Mouse (Mus musculus) erythroblast, embryonic 14.5 days (primary cell): ENCODE data around the gene Fam199x. TPM values are rescaled to one million over a fixed set of nuclear protein-coding genes. Genes with fewer than 3 reads are reported as not detected.

Experiments used
- H3K27me3 ChIP-seq: 2 replicates; pipeline ENCODE4 v1.6.1; 2012; ENCODE audit warnings: inconsistent platforms; ENCODE audit not compliant: control insufficient read depth
- H3K36me3 ChIP-seq: 2 replicates; pipeline ENCODE4 v1.6.1; 2012; ENCODE audit warnings: mild to moderate bottlenecking, inconsistent platforms; ENCODE audit not compliant: control insufficient read depth
- H3K4me1 ChIP-seq: 2 replicates; pipeline ENCODE4 v1.6.1; 2012; ENCODE audit warnings: inconsistent platforms; ENCODE audit not compliant: control insufficient read depth
- H3K4me3 ChIP-seq: replicated peaks from 2 replicates; pipeline ENCODE3; 2012; ENCODE audit warnings: moderate library complexity, mild to moderate bottlenecking, inconsistent platforms
- H3K9me3 ChIP-seq: 2 replicates; pipeline ENCODE4 v1.6.1; 2012; ENCODE audit warnings: low read length, inconsistent platforms, mixed read lengths; ENCODE audit not compliant: control insufficient read depth
- GATA1 ChIP-seq: IDR thresholded peaks from 2 replicates; pipeline ENCODE4 v1.6.1; 2012; ENCODE audit warnings: low read length, inconsistent platforms, mixed read lengths
- TAL1 ChIP-seq: IDR thresholded peaks from 3 replicates; pipeline ENCODE4 v1.6.1; 2012; ENCODE audit warnings: low read length, inconsistent platforms, mixed read lengths
- polyA plus RNA-seq: library from polyadenylated mRNA; stranded (reverse); fragments of >175 nt; gene quantifications from 2 replicates; pipeline ENCODE4 v1.2.3, GENCODE M21; 2012

The Fam199x gene
- under 0.01 TPM in 1 of 2 replicates, not detected in the other for polyA plus RNA-seq

DNA sequence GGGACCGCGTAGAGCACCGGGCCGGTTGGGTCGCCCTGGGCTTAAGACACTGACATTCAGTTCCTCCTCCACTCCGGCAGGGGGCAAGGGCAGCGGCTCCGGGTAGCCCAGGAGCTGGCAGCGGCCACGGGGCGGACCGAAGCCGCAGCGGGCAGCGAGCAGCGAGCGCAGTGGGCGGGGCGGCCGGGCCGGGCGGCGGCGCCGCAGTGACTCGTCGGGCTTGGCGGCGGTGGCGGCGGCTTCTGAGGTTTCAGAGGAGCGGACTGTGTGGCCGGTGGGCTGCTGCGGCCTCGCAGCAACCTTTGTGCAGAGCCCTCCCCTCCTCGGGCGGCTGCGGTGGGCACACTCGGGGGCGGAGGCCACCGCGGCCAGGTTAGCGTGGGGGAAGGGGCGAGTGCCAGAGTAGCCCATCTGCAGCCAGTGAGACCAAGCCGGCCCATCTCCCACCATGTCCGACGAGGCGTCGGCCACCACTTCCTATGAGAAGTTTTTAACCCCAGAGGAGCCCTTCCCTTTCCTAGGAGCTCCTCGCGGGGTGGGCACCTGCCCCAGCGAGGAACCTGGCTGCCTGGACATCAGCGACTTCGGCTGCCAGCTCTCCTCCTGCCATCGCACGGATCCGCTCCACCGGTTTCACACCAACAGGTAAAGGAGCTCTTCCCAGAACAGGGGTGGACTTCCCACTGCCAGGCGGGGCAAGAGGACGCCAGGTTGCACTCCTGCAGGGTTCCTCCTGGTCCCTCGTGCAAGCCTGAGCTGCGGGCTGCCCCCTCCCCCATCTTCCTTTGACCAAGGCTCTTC is at the start of gene Fam199x:
TSS of gene Fam199x (plus strand) at position 170 of the 801 bp plus-strand sequence.
- no peaks in the 10 kb centered on the region for H3K36me3 ChIP-seq
- peaks cover 15% of the 10 kb centered on the region for H3K4me1 ChIP-seq
- H3K27me3 ChIP-seq: peaks cover 11% of the 10 kb centered on the region
- TF ChIP-seq TAL1: no peak
- TF ChIP-seq GATA1: no peak
- no peaks in the 10 kb centered on the region; the same call in 1 of the 2 replicates for H3K9me3 ChIP-seq
- H3K4me3 ChIP-seq: peak within 1 kb of the TSS; percentile 75

GRCm38 (mm10) chrX:137015099-137015709 is 34.2 kb upstream of the Fam199x start:
- Histone ChIP-seq H3K36me3 (peaks cover 7% of the 10 kb centered on the region), H3K27me3 (no peaks in the 10 kb centered on the region)
- TF ChIP-seq TAL1 (no peak), GATA1 (no peak)

GRCm38 (mm10) chrX:137017668-137018067 is 31.7 kb upstream of the Fam199x start:
- Histone ChIP-seq H3K9me3 (no peaks in the 10 kb centered on the region), H3K27me3 (no peaks in the 10 kb centered on the region), H3K4me1 (no peaks in the 10 kb centered on the region), H3K4me3 (no peak overlapping the region), H3K36me3 (peaks cover 7% of the 10 kb centered on the region)
- no peak for TF ChIP-seq TAL1
- TF ChIP-seq GATA1: no peak

More at GRCm38 (mm10) chrX:137015099-137015709, 34.2 kb upstream of the Fam199x start:
- H3K4me1 ChIP-seq: no peaks in the 10 kb centered on the region
- no peak overlapping the region for H3K4me3 ChIP-seq
- no peaks in the 10 kb centered on the region for H3K9me3 ChIP-seq

- Histone ChIP-seq H3K36me3 (peaks cover 4% of the 10 kb centered on the region), H3K4me3 (no peak overlapping the region), H3K27me3 (no peaks in the 10 kb centered on the region), H3K9me3 (no peaks in the 10 kb centered on the region), H3K4me1 (no peaks in the 10 kb centered on the region)
- TF ChIP-seq TAL1: no peak
- no peak for TF ChIP-seq GATA1
These were observed 30.1 kb upstream of the Fam199x start for GRCm38 (mm10) chrX:137019310-137019709.

DNA sequence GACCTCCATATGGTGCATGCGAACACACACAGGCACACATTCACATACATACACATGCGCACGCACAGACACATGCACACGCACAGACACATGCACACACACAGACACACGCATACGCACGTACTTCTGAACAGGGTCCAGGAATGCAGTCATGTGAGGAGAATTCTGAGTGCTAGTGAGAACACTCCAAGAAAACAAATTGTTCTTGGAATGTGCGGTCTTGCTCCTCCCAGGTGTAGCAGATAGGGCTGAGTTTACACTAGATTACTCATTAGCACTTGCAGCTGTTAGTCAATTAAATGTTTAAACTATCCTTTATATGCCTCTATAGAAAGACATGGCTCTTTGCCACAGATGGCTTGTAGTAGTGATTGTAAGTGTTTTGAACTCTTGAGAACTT is 18.5 kb upstream of the Fam199x start:
- no peaks in the 10 kb centered on the region for H3K27me3 ChIP-seq
- H3K4me3 ChIP-seq: no peak overlapping the region
- peaks cover 7% of the 10 kb centered on the region for H3K36me3 ChIP-seq
- H3K9me3 ChIP-seq: no peaks in the 10 kb centered on the region
- TF ChIP-seq GATA1 (no peak), TAL1 (no peak)
- H3K4me1 ChIP-seq: no peaks in the 10 kb centered on the region; the same call in 1 of the 2 replicates

DNA sequence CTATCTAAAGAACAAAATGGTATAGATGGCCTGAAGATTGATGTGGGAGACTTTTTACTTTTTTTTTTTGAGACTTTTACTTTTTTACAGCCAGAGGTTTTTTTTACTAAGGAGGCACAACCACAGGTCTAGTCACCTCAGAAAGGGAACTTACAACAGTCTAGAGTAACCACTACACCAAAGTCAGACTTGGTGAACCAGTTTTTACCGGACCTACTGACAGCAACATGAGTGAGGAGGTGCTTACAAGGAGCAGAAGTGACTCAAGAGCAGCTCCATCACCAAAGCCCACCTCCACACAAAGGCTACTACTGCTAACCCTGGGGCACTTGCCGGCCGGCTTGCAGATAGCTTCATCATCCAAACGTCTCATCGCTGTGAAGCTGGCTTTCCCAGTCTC is 17.7 kb upstream of the Fam199x start:
- no peak overlapping the region for H3K4me3 ChIP-seq
- TF ChIP-seq TAL1 (no peak), GATA1 (no peak)

DNA sequence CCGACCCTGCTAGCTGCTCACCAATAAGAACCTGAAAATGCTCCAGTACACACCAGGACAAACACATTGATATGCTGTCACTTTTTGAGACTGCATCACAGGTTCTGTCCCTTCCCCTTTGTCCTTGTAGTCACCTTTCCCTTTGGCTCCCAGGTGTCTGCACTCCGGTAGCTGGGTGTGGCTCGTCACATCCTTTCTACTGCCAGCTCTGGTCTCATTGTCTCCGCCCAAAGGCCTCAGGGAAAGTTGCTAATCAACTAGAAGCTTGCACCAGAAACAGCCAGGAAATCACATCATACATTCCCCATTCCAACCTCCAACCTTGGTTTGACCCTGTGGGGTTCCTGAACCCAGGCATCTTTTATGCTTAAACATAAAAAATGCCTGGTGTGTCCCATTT is 15.1 kb upstream of the Fam199x start:
- H3K27me3 ChIP-seq: no peaks in the 10 kb centered on the region
- no peak overlapping the region for H3K4me3 ChIP-seq
- peaks cover 5% of the 10 kb centered on the region for H3K4me1 ChIP-seq
- TF ChIP-seq GATA1 (no peak), TAL1 (no peak)
- no peaks in the 10 kb centered on the region for H3K9me3 ChIP-seq
- H3K36me3 ChIP-seq: peaks cover 7% of the 10 kb centered on the region

More for the DNA sequence above, 17.7 kb upstream of the Fam199x start:
- Histone ChIP-seq H3K4me1 (no peaks in the 10 kb centered on the region; the same call in 1 of the 2 replicates), H3K36me3 (peaks cover 7% of the 10 kb centered on the region), H3K27me3 (no peaks in the 10 kb centered on the region), H3K9me3 (no peaks in the 10 kb centered on the region)

DNA sequence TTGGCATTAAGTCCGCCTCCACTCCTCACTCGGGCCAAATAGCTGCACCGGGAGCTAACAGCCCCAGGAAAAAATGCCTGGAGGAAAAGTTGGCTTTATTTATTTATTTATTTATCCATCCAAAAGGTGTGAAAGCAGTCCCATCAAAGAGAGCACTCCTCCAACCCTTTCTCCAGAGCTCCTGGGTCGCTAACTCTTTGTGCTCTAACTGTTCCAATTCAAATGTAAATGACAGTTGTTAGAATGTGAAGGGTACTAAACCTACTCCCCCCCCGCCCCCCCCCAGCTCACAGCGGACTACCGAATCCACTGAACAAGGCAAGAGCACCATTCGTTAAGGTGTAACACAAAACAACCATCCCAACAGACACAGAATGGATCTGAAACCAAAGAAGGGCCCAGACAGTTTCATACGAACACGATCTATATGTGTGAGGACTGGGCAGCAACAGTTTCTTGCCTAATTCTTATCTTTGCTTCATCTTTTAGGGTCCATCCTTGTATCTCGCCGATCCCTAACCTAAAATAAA is 11.9 kb upstream of the Fam199x start:
- no peaks in the 10 kb centered on the region for H3K9me3 ChIP-seq
- no peaks in the 10 kb centered on the region for H3K36me3 ChIP-seq
- peak overlapping the region; percentile 81 for H3K4me3 ChIP-seq
- no peak for TF ChIP-seq TAL1
- no peak for TF ChIP-seq GATA1
- peaks cover 5% of the 10 kb centered on the region for H3K4me1 ChIP-seq
- no peaks in the 10 kb centered on the region for H3K27me3 ChIP-seq

DNA sequence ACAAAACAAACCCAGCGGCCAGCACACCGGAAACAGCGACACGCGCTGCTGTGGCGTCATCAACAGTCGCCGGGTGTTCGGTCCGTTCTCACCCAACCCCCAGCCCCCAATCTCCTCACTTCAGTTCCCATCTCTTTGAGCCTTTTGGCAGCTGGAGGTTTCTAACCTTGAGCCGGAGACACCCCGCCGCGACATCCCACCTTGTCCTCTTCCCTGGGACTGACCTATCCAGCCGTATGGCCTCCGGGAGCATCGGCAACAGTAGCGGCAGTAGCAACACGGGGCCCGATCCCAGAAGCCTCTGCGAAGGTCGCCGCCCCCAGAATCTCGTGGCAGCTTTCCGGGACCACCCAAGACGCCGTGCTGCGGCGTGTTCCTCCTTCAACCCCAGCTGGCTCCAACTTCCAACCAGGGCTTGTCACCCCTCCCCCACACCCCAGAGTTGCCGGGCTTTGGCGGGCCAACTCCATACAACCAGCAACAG is 11.4 kb upstream of the Fam199x start, which contains the start of gene Slc25a53:
TSS of gene Slc25a53 (minus strand) at position 303 of the 484 bp plus-strand sequence.
- peaks cover 5% of the 10 kb centered on the region for H3K4me1 ChIP-seq
- H3K36me3 ChIP-seq: no peaks in the 10 kb centered on the region
- no peaks in the 10 kb centered on the region for H3K9me3 ChIP-seq
- peak within 1 kb of the TSS; percentile 81 for H3K4me3 ChIP-seq
- TF ChIP-seq GATA1: no peak
- TF ChIP-seq TAL1: no peak
- no peaks in the 10 kb centered on the region for H3K27me3 ChIP-seq
